Mouse (Mus musculus): Measurements from ENCODE around the gene Clpp. TPM values are rescaled to one million over a fixed set of nuclear protein-coding genes. Genes with fewer than 3 reads are reported as not detected.
A peak's percentile ranks its signal among the peaks of the same experiment; 100 is the strongest.

Clpp gene
- total RNA-seq, 2 experiments from 2014 or later, result 46.2 to 49.1 TPM

GRCm38 (mm10) chr17:57029691-57030090 is 39.6 kb downstream of the Clpp start:
- DNase-seq, result no peak
- intact Hi-C loops (cut with DNase I), result no loop called here

- DNase-seq, result peak; percentile 99
- intact Hi-C loops (cut with DNase I), result no loop called here
These were observed 41.0 kb downstream of the Clpp start, which contains the start of gene Khsrp for GRCm38 (mm10) chr17:57030931-57031660. Gene Khsrp (minus strand): TSS chr17:57031522.

GRCm38 (mm10) chr17:57031661-57032420 is 41.7 kb downstream of the Clpp start:
- intact Hi-C loops (cut with DNase I), result no loop called here
- DNase-seq, result peak; percentile 93

GRCm38 (mm10) chr17:57032854-57033253 is 42.7 kb downstream of the Clpp start:
- no peak for DNase-seq
- intact Hi-C loops (cut with DNase I), result no loop called here

- intact Hi-C loops (cut with DNase I), result no loop called here
- no peak for DNase-seq
These were observed 48.9 kb downstream of the Clpp start for GRCm38 (mm10) chr17:57038978-57039377.

- DNase-seq, result no peak
- intact Hi-C loops (cut with DNase I), result no loop called here
These were observed 51.4 kb downstream of the Clpp start, which contains the start of gene Slc25a41 for GRCm38 (mm10) chr17:57041554-57041953. Gene Slc25a41 (minus strand): TSS chr17:57041654.

Other genes with a start within 250 kb of the Clpp start
- 1 to 10 TPM; 1.2 to 1.3 TPM for gene Nrtn, start 232.8 kb upstream of the Clpp start, total RNA-seq (2021)
- 10 to 100 TPM; 80.0 to 90.4 TPM for gene Dus3l, start 225.5 kb upstream of the Clpp start, total RNA-seq (2021)
- gene Prr22, start 220.1 kb upstream of the Clpp start, total RNA-seq (2021), result 1 to 10 TPM; 1.2 TPM
- gene Rfx2, start 159.3 kb upstream of the Clpp start, total RNA-seq (2021), result 1 to 10 TPM; 2.4 to 3.4 TPM
- not detected for gene Acsbg2, start 115.9 kb upstream of the Clpp start, total RNA-seq (2021)
- gene 1700061G19Rik, start 114.8 kb upstream of the Clpp start, total RNA-seq (2021), result under 1 TPM; 0.16 to 0.56 TPM
- 100 to 1,000 TPM; 104 to 114 TPM for gene Mllt1, start 54.9 kb upstream of the Clpp start, total RNA-seq (2021)
- not detected for gene Acer1, start 8.2 kb upstream of the Clpp start, total RNA-seq (2021)
- 10 to 100 TPM; 28.2 to 32.3 TPM for gene Alkbh7, start 7.0 kb downstream of the Clpp start, total RNA-seq (2021)
- not detected for gene Pspn, start 9.7 kb downstream of the Clpp start, total RNA-seq (2021)
- gene Gtf2f1, start 21.0 kb downstream of the Clpp start, total RNA-seq (2021), result 10 to 100 TPM; 50.8 to 51.0 TPM
- gene Gm17949, start 21.2 kb downstream of the Clpp start, total RNA-seq (2021), result not detected
- gene Khsrp, start 41.2 kb downstream of the Clpp start, total RNA-seq (2021), result 100 to 1,000 TPM; 140 to 144 TPM
- gene Slc25a41, start 51.3 kb downstream of the Clpp start, total RNA-seq (2021), result not detected
- gene Crb3, start 68.8 kb downstream of the Clpp start, total RNA-seq (2021), result under 1 TPM; 0.40 to 0.97 TPM
- 100 to 1,000 TPM; 188 to 219 TPM for gene Slc25a23, start 69.6 kb downstream of the Clpp start, total RNA-seq (2021)
- gene Dennd1c, start 88.2 kb downstream of the Clpp start, total RNA-seq (2021), result 1 to 10 TPM; 1.2 to 1.4 TPM
- gene Tubb4a, start 97.5 kb downstream of the Clpp start, total RNA-seq (2021), result 100 to 1,000 TPM; 308 to 337 TPM
- 1 to 10 TPM; 1.7 to 2.0 TPM for gene Tnfsf9, start 115.0 kb downstream of the Clpp start, total RNA-seq (2021)
- not detected for gene Cd70, start 159.5 kb downstream of the Clpp start, total RNA-seq (2021)
- not detected for gene Tnfsf14, start 203.9 kb downstream of the Clpp start, total RNA-seq (2021)
- 1 to 10 TPM in 1 of 2 experiments, under 1 TPM in 1; 0.46 to 1.2 TPM for gene C3, start 237.8 kb downstream of the Clpp start, total RNA-seq (2021)

All from left cerebral cortex, postnatal 4 days (tissue).